Mouse (Mus musculus): ENCODE results near the gene 4930412O13Rik. TPM values are rescaled to one million over a fixed set of nuclear protein-coding genes. Genes with fewer than 3 reads are reported as not detected.
A peak's percentile ranks its signal among the peaks of the same experiment; 100 is the strongest.

4930412O13Rik gene
- polyA plus RNA-seq, 1 experiment = 57.2 TPM

DNA sequence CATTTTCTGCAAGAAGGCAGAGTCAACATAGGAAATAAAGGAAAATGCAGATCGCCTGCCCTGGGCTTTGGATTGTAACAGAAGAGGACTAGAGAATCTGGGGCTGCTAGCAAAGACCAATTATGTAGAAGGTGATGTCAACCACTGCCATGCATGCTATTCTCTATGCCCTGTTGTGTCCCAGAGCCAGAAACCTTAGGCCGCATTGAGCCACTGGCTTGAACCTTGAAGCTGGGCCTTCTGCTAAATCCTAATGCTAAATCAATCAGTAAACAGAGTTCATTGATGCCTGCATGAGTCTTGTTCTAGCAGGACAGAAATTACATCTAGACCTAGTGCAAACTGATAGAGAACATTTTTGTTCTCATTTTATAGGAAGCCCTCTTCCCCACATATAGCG is 5.0 kb downstream of the 4930412O13Rik start:
- H3K27me3 ChIP-seq (ENCODE audit: control insufficient read depth, insufficient read depth, low read length) = peaks cover 23% of the 10 kb centered on the region
- no peak for TF ChIP-seq POLR2A (IDR thresholded peaks at IDR 0.05; ENCODE audit: control insufficient read depth, low read depth, low read length)
- TF ChIP-seq CTCF (IDR thresholded peaks at IDR 0.05; ENCODE audit: control insufficient read depth, insufficient read depth, insufficient replicate concordance, low read depth, low read length) = no peak
- H3K4me3 ChIP-seq (ENCODE audit: control insufficient read depth, low read depth, low read length) = no peak overlapping the region
- H3K27ac ChIP-seq (ENCODE audit: control insufficient read depth, insufficient read depth, low read depth, low read length) = no peak overlapping the region
- peaks cover 21% of the 10 kb centered on the region for H3K4me1 ChIP-seq (ENCODE audit: control insufficient read depth, insufficient read depth, low read length)
- no peaks in the 10 kb centered on the region for H3K36me3 ChIP-seq (ENCODE audit: control insufficient read depth, insufficient read depth, low read length)

DNA sequence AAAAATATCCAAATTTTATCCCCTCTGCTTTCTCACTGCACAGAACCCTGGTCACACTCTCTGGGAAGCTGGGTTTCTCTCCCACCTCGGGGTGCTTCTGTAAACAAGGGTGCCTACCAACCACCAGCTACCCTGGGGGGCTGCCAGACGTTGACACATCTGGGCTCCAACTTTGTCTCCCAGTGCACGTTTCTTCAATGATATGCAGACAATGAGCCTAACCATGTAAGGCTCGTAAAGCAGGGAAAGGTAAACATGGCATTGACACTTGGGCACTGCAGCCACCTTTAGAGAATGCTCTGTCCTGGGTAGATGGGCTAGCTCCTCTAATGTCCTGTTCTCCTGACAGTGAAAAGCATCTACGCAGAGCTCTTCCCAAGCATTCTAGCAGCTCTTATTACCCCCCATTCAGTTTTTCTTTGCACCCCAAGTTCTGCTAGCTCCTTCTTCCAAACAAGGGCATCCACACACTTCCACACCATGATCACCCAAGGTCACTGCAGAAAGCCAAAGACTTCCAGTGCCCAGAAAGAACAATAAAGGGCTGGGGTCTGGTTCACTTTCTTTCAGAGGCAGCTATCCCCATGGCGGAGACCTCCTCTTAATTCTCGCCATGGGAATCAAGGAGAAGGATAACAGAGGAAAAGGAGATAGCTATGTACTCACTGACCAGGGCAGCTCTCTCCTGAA is 6.0 kb downstream of the 4930412O13Rik start:
- no peak overlapping the region for H3K4me3 ChIP-seq (ENCODE audit: control insufficient read depth, low read depth, low read length)
- no peaks in the 10 kb centered on the region for H3K36me3 ChIP-seq (ENCODE audit: control insufficient read depth, insufficient read depth, low read length)
- no peak overlapping the region for H3K27ac ChIP-seq (ENCODE audit: control insufficient read depth, insufficient read depth, low read depth, low read length)
- H3K4me1 ChIP-seq (ENCODE audit: control insufficient read depth, insufficient read depth, low read length) = peaks cover 16% of the 10 kb centered on the region
- TF ChIP-seq POLR2A (IDR thresholded peaks at IDR 0.05; ENCODE audit: control insufficient read depth, low read depth, low read length) = no peak
- TF ChIP-seq CTCF (IDR thresholded peaks at IDR 0.05; ENCODE audit: control insufficient read depth, insufficient read depth, insufficient replicate concordance, low read depth, low read length) = no peak
- H3K27me3 ChIP-seq (ENCODE audit: control insufficient read depth, insufficient read depth, low read length) = peaks cover 13% of the 10 kb centered on the region

DNA sequence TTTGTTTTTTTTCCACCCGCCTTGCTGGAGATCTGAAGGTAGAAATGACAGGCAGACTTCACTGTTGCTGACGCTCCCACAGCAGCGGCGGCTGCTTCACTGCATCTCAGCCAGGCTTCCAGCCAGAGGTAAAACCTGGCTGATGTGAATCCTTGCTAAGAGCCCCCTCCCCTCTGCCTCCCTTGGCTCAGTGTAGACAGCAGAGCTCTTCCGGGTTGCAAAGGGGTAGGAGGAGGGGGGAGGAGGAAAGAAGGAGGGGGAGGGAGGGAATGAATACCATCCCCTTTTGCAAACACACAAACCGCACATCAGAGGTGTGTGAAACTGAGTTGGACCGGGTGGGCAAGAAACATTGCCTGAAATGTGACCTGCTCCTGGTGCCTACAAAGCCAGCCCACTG is 6.6 kb downstream of the 4930412O13Rik start:
- no peak overlapping the region for H3K27ac ChIP-seq (ENCODE audit: control insufficient read depth, insufficient read depth, low read depth, low read length)
- peaks cover 8% of the 10 kb centered on the region for H3K27me3 ChIP-seq (ENCODE audit: control insufficient read depth, insufficient read depth, low read length)
- H3K4me1 ChIP-seq (ENCODE audit: control insufficient read depth, insufficient read depth, low read length) = peaks cover 13% of the 10 kb centered on the region
- H3K4me3 ChIP-seq (ENCODE audit: control insufficient read depth, low read depth, low read length) = no peak overlapping the region
- TF ChIP-seq POLR2A (IDR thresholded peaks at IDR 0.05; ENCODE audit: control insufficient read depth, low read depth, low read length) = no peak
- TF ChIP-seq CTCF (IDR thresholded peaks at IDR 0.05; ENCODE audit: control insufficient read depth, insufficient read depth, insufficient replicate concordance, low read depth, low read length) = no peak
- H3K36me3 ChIP-seq (ENCODE audit: control insufficient read depth, insufficient read depth, low read length) = no peaks in the 10 kb centered on the region

DNA sequence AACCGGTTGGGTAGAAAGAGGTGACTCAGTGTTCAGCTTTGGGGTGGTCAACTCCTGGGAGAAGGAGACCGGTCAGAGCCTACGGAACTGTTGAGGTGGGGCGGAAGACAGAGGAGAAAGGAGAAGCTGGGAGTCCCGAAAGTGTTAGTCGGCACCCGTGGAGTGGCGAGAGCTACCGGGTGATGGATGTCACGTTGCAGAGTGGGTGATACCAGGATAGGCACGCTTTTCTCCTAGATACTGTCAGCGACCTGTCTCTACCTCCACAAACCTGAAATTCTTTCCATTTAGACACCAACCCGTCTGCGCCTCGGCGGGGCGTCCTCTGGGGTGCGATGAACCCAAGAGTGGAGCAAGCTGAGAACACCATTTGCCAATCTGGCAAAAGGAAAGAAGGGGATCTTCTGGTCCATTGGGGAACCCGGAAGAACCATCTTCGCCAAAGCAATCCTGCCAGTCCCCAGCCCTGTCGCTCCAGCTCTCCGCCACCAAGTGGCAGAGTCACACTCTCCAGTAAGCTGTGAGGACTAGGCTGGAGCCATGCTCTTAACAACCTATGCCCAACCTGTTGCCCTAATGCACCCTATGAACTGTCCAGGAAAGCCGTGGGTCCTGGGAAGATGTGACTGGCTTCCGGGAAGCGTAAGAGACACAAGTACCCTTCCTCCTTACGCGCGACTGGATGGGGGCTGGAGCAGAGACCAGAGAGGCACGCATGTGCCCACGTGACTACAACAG is 8.0 kb downstream of the 4930412O13Rik start, which contains the start of gene 9230102O04Rik:
TSS of gene 9230102O04Rik (minus strand) at position 628 of the 738 bp plus-strand sequence.
- peaks cover 9% of the 10 kb centered on the region for H3K4me1 ChIP-seq (ENCODE audit: control insufficient read depth, insufficient read depth, low read length)
- peak within 1 kb of the TSS; percentile 3; the same call in 1 of the 2 replicates for H3K4me3 ChIP-seq (ENCODE audit: control insufficient read depth, low read depth, low read length)
- no peaks in the 10 kb centered on the region for H3K36me3 ChIP-seq (ENCODE audit: control insufficient read depth, insufficient read depth, low read length)
- H3K27me3 ChIP-seq (ENCODE audit: control insufficient read depth, insufficient read depth, low read length) = peaks cover 2% of the 10 kb centered on the region
- no peak within 1 kb of the TSS for H3K27ac ChIP-seq (ENCODE audit: control insufficient read depth, insufficient read depth, low read depth, low read length)
- TF ChIP-seq CTCF (IDR thresholded peaks at IDR 0.05; ENCODE audit: control insufficient read depth, insufficient read depth, insufficient replicate concordance, low read depth, low read length) = peak; percentile 27; the same call in 1 of the 2 replicates
- TF ChIP-seq POLR2A (IDR thresholded peaks at IDR 0.05; ENCODE audit: control insufficient read depth, low read depth, low read length) = no peak

DNA sequence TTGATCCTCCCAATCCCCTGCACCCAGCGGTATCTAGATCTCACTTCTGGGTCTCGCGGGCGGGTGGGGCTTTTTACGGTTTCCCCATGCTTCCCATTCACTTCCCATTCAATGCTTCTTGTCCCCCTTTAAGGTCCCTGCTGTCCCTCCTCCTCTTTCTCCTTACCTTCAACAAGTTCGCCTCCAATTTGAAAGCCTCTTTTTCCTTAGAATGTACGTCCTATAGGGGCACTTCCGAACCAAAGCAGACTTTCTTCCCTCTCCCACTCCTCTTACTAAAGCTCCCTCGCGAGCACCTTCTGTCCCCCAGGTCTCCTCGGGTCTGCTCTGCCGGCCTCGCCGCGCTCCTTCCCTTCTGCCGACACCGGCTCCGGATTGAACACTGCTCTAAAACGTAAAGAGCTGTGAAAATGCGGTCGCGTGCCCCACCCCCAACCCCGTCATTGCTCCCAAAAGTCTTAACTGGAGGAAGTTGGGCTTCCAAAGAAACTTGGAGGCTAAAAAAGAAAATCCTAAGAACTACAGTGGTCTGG is 8.7 kb downstream of the 4930412O13Rik start, which contains the start of gene Gata3:
TSS of gene Gata3 (minus strand) at position 384 of the 533 bp plus-strand sequence.
- no peak for TF ChIP-seq CTCF (IDR thresholded peaks at IDR 0.05; ENCODE audit: control insufficient read depth, insufficient read depth, insufficient replicate concordance, low read depth, low read length)
- no peak for TF ChIP-seq POLR2A (IDR thresholded peaks at IDR 0.05; ENCODE audit: control insufficient read depth, low read depth, low read length)
- H3K4me3 ChIP-seq (ENCODE audit: control insufficient read depth, low read depth, low read length) = peak within 1 kb of the TSS; percentile 3; the same call in 1 of the 2 replicates

DNA sequence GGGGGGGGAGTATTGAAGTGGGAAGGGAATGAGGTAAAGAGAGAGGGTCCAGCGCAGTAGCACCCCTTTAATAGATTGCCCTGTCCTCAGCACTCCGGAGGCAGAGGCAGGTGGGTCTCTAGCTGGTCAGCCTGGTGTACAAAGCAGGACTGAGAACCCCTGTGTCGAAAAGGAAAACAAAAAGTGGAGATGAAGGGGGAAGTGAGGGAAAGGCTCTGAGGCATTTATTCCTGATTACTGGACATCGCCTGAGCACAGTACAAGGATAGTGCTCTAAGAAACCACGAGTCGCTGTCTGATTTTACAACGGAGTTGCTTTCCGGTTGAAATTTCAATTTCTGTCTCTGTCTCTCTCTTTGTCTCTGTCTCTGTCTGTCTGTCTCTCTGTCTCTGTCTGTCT is 9.2 kb downstream of the 4930412O13Rik start:
- TF ChIP-seq POLR2A (IDR thresholded peaks at IDR 0.05; ENCODE audit: control insufficient read depth, low read depth, low read length) (no peak), CTCF (IDR thresholded peaks at IDR 0.05; ENCODE audit: control insufficient read depth, insufficient read depth, insufficient replicate concordance, low read depth, low read length) (no peak)
- no peaks in the 10 kb centered on the region for H3K36me3 ChIP-seq (ENCODE audit: control insufficient read depth, insufficient read depth, low read length)
- no peak overlapping the region for H3K4me3 ChIP-seq (ENCODE audit: control insufficient read depth, low read depth, low read length)
- peaks cover 9% of the 10 kb centered on the region for H3K4me1 ChIP-seq (ENCODE audit: control insufficient read depth, insufficient read depth, low read length)
- peaks cover 2% of the 10 kb centered on the region for H3K27me3 ChIP-seq (ENCODE audit: control insufficient read depth, insufficient read depth, low read length)
- H3K27ac ChIP-seq (ENCODE audit: control insufficient read depth, insufficient read depth, low read depth, low read length) = no peak overlapping the region

More for the DNA sequence above, 8.7 kb downstream of the 4930412O13Rik start, which contains the start of gene Gata3:
- peaks cover 9% of the 10 kb centered on the region for H3K4me1 ChIP-seq (ENCODE audit: control insufficient read depth, insufficient read depth, low read length)
- peaks cover 2% of the 10 kb centered on the region for H3K27me3 ChIP-seq (ENCODE audit: control insufficient read depth, insufficient read depth, low read length)
- H3K36me3 ChIP-seq (ENCODE audit: control insufficient read depth, insufficient read depth, low read length) = no peaks in the 10 kb centered on the region
- H3K27ac ChIP-seq (ENCODE audit: control insufficient read depth, insufficient read depth, low read depth, low read length) = no peak within 1 kb of the TSS

DNA sequence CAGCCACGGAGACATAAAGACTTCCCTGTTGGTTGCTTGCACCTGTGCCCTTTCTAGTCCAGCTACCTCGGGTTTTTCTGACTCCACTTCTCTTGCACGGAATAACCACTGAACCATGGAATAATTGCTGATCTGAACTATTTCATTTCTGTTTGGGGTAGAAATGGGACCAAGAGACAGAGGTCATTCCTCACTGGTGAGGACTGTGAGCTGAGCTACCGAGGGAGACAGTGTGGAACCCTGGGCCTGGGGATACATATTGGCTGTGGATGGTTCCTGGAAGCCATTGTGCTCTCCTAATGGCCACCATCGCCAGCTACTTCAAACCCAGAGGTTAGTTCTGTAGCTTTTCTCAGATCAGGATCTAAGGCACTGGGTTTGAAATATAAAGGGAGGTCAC is 9.9 kb downstream of the 4930412O13Rik start:
- H3K4me1 ChIP-seq (ENCODE audit: control insufficient read depth, insufficient read depth, low read length) = peaks cover 10% of the 10 kb centered on the region
- no peak overlapping the region for H3K4me3 ChIP-seq (ENCODE audit: control insufficient read depth, low read depth, low read length)
- H3K36me3 ChIP-seq (ENCODE audit: control insufficient read depth, insufficient read depth, low read length) = no peaks in the 10 kb centered on the region
- peaks cover 2% of the 10 kb centered on the region for H3K27me3 ChIP-seq (ENCODE audit: control insufficient read depth, insufficient read depth, low read length)
- H3K27ac ChIP-seq (ENCODE audit: control insufficient read depth, insufficient read depth, low read depth, low read length) = no peak overlapping the region
- TF ChIP-seq POLR2A (IDR thresholded peaks at IDR 0.05; ENCODE audit: control insufficient read depth, low read depth, low read length) (no peak), CTCF (IDR thresholded peaks at IDR 0.05; ENCODE audit: control insufficient read depth, insufficient read depth, insufficient replicate concordance, low read depth, low read length) (no peak)
